Comparison of ENCODE assay signal across 1 mouse cellular context in genomic region chr17:47226391-47226790, GRCm38 (mm10).
TF ChIP-seq lines count a peak whose summit lies in the region.

No protein-coding gene starts in this region.

TF ChIP-seq in MEL, 35 proteins besides CTCF, POLR2A, EP300 and RAD21 (continued from another document):
- no peak for TF ChIP-seq MXI1 (IDR thresholded peaks at IDR 0.05; ENCODE audit: low read depth, low read length)
- TF ChIP-seq TBP (IDR thresholded peaks at IDR 0.05; ENCODE audit: low read depth, low read length): no peak
- TF ChIP-seq USF2 (IDR thresholded peaks at IDR 0.05; ENCODE audit: borderline replicate concordance in 1 of 2, insufficient read depth in 1 of 2, low read depth in 1 of 2, low read length in 2 of 2): no peak
- no peak for TF ChIP-seq SMC3 (IDR thresholded peaks at IDR 0.05; ENCODE audit: low read depth, low read length)
- TF ChIP-seq E2F4 (IDR thresholded peaks at IDR 0.05; ENCODE audit: borderline replicate concordance, low read depth, low read length): no peak
- no peak for TF ChIP-seq GATA1 (IDR thresholded peaks at IDR 0.05; ENCODE audit: low read depth, low read length)
- no peak for TF ChIP-seq MAZ (IDR thresholded peaks at IDR 0.05; ENCODE audit: low read depth, low read length)
- no peak for TF ChIP-seq RCOR1 (IDR thresholded peaks at IDR 0.05; ENCODE audit: low read depth, low read length)
- TF ChIP-seq SIN3A (IDR thresholded peaks at IDR 0.05; ENCODE audit: low read length): no peak
- no peak for TF ChIP-seq TCF12 (IDR thresholded peaks at IDR 0.05; ENCODE audit: low read depth, low read length)
- TF ChIP-seq POLR2AphosphoS5 (IDR thresholded peaks at IDR 0.05; ENCODE audit: borderline replicate concordance, low read depth, low read length): no peak
- no peak for TF ChIP-seq ELF1 (IDR thresholded peaks at IDR 0.05; ENCODE audit: low read depth, low read length)
- TF ChIP-seq GABPA (IDR thresholded peaks at IDR 0.05; ENCODE audit: low read depth, low read length): no peak
TF ChIP-seq in MEL: peak in this region for 0.
